Mouse (Mus musculus) layer of hippocampus, adult 2 months (tissue): ENCODE measurements at regions not wholly inside any gene's neighbourhood (a gene's known extent, or its start where the extent isn't known, plus 50 kb on each side); places are given as distances from the start of the nearest gene placed in this dataset.

ENCODE experiments used
- DNase-seq, 2 experiments: peaks; one replicate each; pipeline ENCODE4 v3.0.0; 2022; ENCODE audit warnings: low spot score in 2 of 2
- H3K27ac ChIP-seq: fragments of 200-600 bp; 2 replicates; pipeline ENCODE4 v1.8.1; 2022
- H3K4me3 ChIP-seq: fragments of 200-600 bp; 2 replicates; pipeline ENCODE4 v1.8.1; 2022; ENCODE audit warnings: mild to moderate bottlenecking
- CTCF ChIP-seq: fragments of 200-600 bp; conservative IDR thresholded peaks from 2 replicates; pipeline ENCODE4 v1.8.1; 2022; ENCODE audit warnings: antibody characterized with exemption, mild to moderate bottlenecking, moderate library complexity

DNA sequence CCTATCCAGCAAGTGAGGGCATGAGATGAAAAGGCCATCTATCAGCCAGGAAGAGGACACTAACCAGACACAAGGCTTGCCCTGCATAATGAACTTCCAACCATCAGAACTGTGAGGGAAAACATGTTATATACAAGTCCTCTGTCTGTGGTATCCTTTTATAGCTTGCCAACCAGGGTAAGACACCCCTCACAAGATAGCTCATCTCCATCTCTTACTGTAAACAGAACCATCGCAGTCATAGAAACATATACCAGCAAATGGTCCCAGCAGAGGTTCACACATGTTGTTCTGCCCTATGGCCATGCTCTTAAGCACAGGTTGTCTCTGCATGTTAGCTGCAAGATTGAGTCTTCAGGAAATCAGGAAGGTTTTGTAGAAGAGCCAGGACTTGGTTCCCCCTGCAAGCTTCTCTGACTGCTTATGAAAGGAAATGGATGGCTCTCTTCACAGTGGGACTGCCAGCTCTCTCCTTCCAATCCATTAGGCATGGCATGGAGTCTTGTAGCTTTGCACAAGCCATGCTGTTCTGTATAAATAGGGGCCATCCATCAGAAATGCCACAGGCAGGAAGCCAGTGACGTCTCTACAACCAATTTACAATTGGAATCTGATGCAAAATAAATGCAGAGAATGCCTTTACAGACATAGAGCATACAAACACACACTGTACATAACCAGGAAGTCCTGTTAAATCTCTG is 1514.0 kb upstream of the Lrrc6 start:
- Histone ChIP-seq H3K27ac (no peak overlapping the region), H3K4me3 (no peak overlapping the region)
- TF ChIP-seq CTCF = no peak
- DNase-seq = no peak

DNA sequence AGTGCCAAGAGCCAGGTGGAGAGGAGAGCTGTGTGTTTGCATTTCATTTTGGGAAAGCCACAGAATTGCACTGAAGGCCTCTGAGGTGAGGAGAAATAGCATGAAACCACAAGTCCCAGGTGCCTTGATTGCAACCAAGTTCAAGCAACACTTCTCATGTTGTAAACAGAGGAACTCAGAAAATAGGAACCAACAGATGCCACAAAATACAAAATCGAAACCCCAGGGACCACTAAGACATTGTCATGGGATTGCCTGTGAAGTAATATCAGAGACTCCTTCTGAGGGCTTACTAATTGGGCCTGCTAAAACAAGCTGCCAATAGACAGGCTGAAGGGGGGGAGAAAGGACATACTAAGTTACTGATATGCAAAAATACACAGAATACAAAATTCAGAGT is 1510.5 kb upstream of the Lrrc6 start:
- no peak overlapping the region for H3K4me3 ChIP-seq
- DNase-seq = no peak
- no peak for TF ChIP-seq CTCF
- H3K27ac ChIP-seq = no peak overlapping the region

DNA sequence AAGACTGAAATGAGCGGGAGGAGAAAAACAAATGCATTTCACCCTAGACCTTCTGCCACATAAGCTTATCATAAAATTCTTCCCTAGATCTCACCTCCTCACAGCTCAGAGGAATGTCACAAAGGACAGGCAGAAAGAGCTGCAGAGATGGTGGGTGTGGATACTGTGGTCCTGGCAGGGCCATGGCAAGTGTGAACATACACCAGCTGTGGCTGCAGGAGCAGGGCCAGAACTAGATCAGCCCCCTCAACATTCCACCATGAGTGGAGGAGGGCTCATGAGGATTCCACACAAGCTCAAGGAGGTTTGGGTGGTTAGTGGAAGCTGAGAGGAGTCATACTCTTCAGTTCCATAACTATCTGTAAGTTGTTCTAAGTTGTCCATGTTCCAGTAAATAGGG is 1509.5 kb upstream of the Lrrc6 start:
- DNase-seq = no peak
- Histone ChIP-seq H3K4me3 (no peak overlapping the region), H3K27ac (no peak overlapping the region)
- no peak for TF ChIP-seq CTCF

- no peak for DNase-seq
- Histone ChIP-seq H3K27ac (no peak overlapping the region), H3K4me3 (no peak overlapping the region)
- TF ChIP-seq CTCF = no peak
Observed at GRCm38 (mm10) chr15:68004798-68005197, 1504.1 kb upstream of the Lrrc6 start.

DNA sequence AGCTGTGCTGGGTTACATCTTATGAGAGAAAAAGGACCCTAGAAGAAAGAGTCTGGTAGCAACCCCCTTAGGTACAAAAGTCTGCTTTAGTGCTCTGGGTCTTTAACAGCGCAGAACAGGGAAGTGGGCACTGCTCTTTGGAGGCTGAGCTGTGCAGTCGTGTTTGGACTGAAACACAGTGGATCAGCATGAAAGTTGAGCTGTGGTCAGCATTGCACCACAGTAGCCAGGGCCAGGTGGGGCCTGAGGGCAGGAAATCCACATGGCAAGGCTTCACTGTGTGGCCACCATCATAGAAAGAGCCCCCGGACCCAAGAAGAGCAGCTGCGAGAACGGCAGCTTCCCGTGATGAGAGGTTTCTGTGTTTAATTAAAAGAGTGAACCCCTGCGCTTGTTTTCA is 1495.8 kb upstream of the Lrrc6 start:
- no peak for DNase-seq
- Histone ChIP-seq H3K27ac (no peak overlapping the region), H3K4me3 (no peak overlapping the region)
- no peak for TF ChIP-seq CTCF

DNA sequence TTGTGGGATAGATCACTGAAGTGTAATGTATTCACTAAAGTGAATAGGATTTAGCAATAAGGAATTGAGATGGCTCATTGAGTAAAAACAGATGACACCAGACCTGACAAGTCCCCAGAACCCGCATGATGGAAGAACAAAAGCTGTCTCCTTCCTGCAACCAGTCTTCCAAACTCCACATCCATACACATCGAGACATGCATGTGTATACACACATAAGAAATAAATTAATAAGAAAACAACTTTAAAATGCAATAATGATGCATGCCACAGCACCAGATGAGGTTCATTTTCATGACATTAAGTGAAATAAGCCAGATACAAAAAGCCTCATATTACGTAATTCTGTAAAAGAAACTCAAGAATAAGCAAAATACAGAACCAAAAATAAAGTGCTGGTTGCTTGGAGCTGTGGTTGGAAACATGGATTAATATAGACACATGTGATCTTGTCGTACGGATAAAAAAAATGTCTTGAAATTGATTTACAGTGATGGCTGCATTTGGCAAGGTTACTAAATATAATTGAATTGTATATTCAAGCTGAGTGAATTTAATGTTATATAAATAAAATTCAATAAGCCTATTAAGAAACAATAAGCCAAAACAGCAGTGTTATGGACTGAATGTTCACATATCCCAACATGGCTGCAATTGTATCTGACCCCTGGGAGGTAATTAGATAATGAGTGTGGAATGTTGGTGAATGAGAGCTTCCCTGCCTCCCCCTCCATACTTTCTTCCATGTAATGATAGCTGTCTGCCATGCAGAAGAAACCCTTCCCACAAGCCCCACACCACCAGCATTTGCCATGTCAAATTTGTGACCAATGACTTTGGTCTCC is 1488.9 kb upstream of the Lrrc6 start:
- no peak for TF ChIP-seq CTCF

GRCm38 (mm10) chr15:67987941-67988340 is 1487.2 kb upstream of the Lrrc6 start:
- no peak for TF ChIP-seq CTCF
- H3K4me3 ChIP-seq = no peak overlapping the region
- DNase-seq = no peak
- no peak overlapping the region for H3K27ac ChIP-seq

More for the DNA sequence above, 1488.9 kb upstream of the Lrrc6 start:
- Histone ChIP-seq H3K4me3 (no peak overlapping the region), H3K27ac (no peak overlapping the region; the same call in 1 of the 2 replicates)
- no peak for DNase-seq

GRCm38 (mm10) chr15:67983253-67983652 is 1482.5 kb upstream of the Lrrc6 start:
- TF ChIP-seq CTCF = peak; percentile 59
- no peak overlapping the region for H3K27ac ChIP-seq
- no peak for DNase-seq
- H3K4me3 ChIP-seq = no peak overlapping the region

- no peak for TF ChIP-seq CTCF
- no peak for DNase-seq
- H3K4me3 ChIP-seq = no peak overlapping the region
- H3K27ac ChIP-seq = no peak overlapping the region
Observed at GRCm38 (mm10) chr15:67981876-67982275, 1481.2 kb upstream of the Lrrc6 start.

DNA sequence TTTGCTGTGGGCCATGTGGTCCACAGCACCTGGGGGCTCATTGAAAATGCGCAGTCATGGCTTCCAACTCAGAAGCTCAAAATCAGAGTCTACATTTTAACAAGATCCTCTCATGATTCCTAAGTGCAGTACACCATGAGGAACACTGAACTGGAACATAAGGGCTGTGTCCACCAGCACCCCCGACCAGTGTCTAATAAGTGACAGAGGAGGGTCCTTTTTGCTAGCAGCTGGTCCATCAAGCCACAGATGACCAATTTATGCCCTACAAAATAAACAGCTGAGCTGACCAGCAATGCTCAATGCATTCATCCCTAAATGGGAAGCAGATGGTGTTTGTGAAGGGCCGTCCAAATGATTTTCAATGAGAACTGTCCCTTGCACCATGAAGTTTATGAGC is 1478.7 kb upstream of the Lrrc6 start:
- DNase-seq = no peak
- no peak for TF ChIP-seq CTCF
- Histone ChIP-seq H3K27ac (no peak overlapping the region), H3K4me3 (no peak overlapping the region)

GRCm38 (mm10) chr15:67977210-67977609 is 1476.5 kb upstream of the Lrrc6 start:
- DNase-seq = peak; percentile 21 to 45
- H3K4me3 ChIP-seq = no peak overlapping the region
- no peak for TF ChIP-seq CTCF
- H3K27ac ChIP-seq = no peak overlapping the region

- TF ChIP-seq CTCF = no peak
- no peak overlapping the region for H3K27ac ChIP-seq
- no peak for DNase-seq
- H3K4me3 ChIP-seq = no peak overlapping the region
Observed at GRCm38 (mm10) chr15:67971998-67972397, 1471.3 kb upstream of the Lrrc6 start.

DNA sequence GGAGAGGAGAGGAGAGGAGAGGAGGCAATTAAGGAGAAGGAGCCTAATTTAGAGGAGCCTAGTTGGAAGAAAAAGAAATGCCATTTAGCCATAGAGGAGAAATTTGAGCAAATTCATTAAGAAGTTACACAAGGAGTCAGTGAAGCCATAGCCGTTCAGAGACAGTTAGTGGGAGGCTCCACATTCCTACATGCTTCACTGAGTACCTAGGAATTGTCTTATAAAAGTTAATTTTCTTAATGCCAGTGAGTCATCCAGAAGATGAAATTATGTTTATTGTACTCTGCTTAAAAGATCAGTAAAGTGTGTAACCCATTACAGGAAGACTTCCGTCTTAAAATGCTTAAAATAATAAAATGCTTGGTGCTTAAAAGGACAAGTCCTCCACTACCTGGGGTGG is 1453.5 kb upstream of the Lrrc6 start:
- Histone ChIP-seq H3K4me3 (no peak overlapping the region), H3K27ac (no peak overlapping the region)
- no peak for DNase-seq
- no peak for TF ChIP-seq CTCF
